Comparison of ENCODE assay signal across 16 mouse cellular contexts in the genomic region with DNA sequence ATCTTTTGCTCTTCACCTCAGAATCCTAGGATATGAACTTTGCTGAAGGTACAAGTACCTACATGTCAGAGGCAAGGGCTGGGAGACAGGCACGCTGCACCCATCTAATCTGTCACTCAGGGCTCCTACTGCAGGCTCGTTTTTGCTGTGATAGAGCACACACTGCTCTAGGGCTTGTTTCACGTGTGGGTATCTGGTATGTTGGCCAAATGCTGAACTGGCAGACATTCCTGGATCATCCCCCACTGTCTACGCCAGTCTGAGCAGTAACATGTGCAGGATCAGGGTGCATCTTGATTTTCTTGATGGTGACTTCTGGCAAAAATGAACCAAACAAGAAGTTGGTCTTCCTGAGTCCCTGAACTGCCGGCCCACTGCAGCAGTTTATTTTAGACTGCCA. TPM values are rescaled to one million over a fixed set of nuclear protein-coding genes. Genes with fewer than 3 reads are reported as not detected.
"Had no signal": no experiment of that assay in that cellular context is flagged by ENCODE, and none has a peak within 500 bp of the region (broad histone marks: within the 10 kb centered on the region; RNA-seq: fewer than 3 reads in every experiment).

No protein-coding gene starts in this region.

- DNase-seq: gastrocnemius, postnatal 14 days; gastrocnemius, postnatal 36 days; heart, adult 11 months; heart, adult 2 months; heart, postnatal 14 days; heart, postnatal 4 days; kidney, adult 18-20 months; kidney, adult 8-10 months; kidney, postnatal 10 days; kidney, postnatal 25 days; kidney, postnatal 4 days; liver; liver, embryonic 13.5 days; liver, postnatal 0 days had no signal

RNA-seq across cellular contexts. Expression of a gene that starts 10.2 kb away (rescaled TPM):
- total RNA-seq: gastrocnemius, adult 18-20 months; gastrocnemius, adult 8-10 months; gastrocnemius, postnatal 36 days had no signal
